Mouse (Mus musculus) liver, postnatal 0 days (tissue): Measurements from ENCODE around the gene Hist1h2bb. TPM values are rescaled to one million over a fixed set of nuclear protein-coding genes. Genes with fewer than 3 reads are reported as not detected.
A peak's percentile ranks its signal among the peaks of the same experiment; 100 is the strongest.

ENCODE experiments used
- ATAC-seq: fragments of 200-750 bp; cut with Nextera tagmentation; 2 replicates; pipeline ENCODE4 v1.8.0; 2017; ENCODE audit warnings: mild to moderate bottlenecking, moderate library complexity
- DNase-seq: peaks from one replicate; pipeline ENCODE4 v3.0.0-alpha.2; 2016
- H3K27ac ChIP-seq: fragments of 300-500 bp; sonication (generic); 2 replicates; pipeline ENCODE4 v1.5.1; 2014; ENCODE audit warnings: antibody characterized with exemption, moderate library complexity, mild to moderate bottlenecking, low read depth
- H3K27me3 ChIP-seq: fragments of 300-500 bp; sonication (generic); 2 replicates; pipeline ENCODE4 v1.6.1; 2014; ENCODE audit warnings: low read length, control low read depth, mixed read lengths; ENCODE audit not compliant: insufficient read depth
- H3K36me3 ChIP-seq: fragments of 300-500 bp; sonication (generic); replicated peaks from 2 replicates; pipeline ENCODE4 v1.6.1; 2014; ENCODE audit warnings: mild to moderate bottlenecking, control low read depth, low read length, moderate library complexity, mixed read lengths; ENCODE audit not compliant: insufficient read depth
- H3K4me1 ChIP-seq: fragments of 300-500 bp; sonication (generic); 2 replicates; pipeline ENCODE4 v1.6.1; 2014; ENCODE audit warnings: antibody characterized with exemption, mild to moderate bottlenecking, control low read depth; ENCODE audit not compliant: insufficient read depth
- H3K4me2 ChIP-seq: fragments of 300-500 bp; sonication (generic); 2 replicates; pipeline ENCODE4 v1.6.1; 2014; ENCODE audit warnings: low read depth, mild to moderate bottlenecking, low read length, moderate library complexity, mixed read lengths
- H3K4me3 ChIP-seq: fragments of 300-500 bp; sonication (generic); 2 replicates; pipeline ENCODE4 v1.5.1; 2014; ENCODE audit warnings: low read depth, low read length
- H3K9ac ChIP-seq: fragments of 300-500 bp; sonication (generic); replicated peaks from 2 replicates; pipeline ENCODE4 v1.6.1; 2014; ENCODE audit warnings: mild to moderate bottlenecking, moderate library complexity
- H3K9me3 ChIP-seq: fragments of 300-500 bp; sonication (generic); 2 replicates; pipeline ENCODE4 v1.6.1; 2016; ENCODE audit warnings: mild to moderate bottlenecking, control low read depth, low read length, mixed read lengths
- CTCF ChIP-seq: sonication (generic); IDR thresholded peaks from 2 replicates; pipeline ENCODE4 v1.5.1; 2016; ENCODE audit warnings: antibody characterized with exemption, low read depth
- EP300 ChIP-seq: IDR thresholded peaks from 2 replicates; pipeline ENCODE4 v1.6.1; 2016; ENCODE audit warnings: antibody characterized with exemption, low read depth, mild to moderate bottlenecking
- WGBS: fragments of 180-500 bp; shearing (Covaris S2); extraction: QIAGEN DNeasy Blood & Tissue Kit; methylation state at CpG from one replicate; pipeline ENCODE4 v1.1.7; 2014; ENCODE audit not compliant: insufficient replicate concordance; 5-methylcytosine and 5-hydroxymethylcytosine counted together
- polyA plus RNA-seq: library from polyadenylated mRNA; unstranded; fragments of >200 nt; fragmentation: Nextera tagmentation; extraction: Ambion mirVana; gene quantifications from 2 replicates; pipeline ENCODE4 v1.2.1, GENCODE M21; 2015

Gene Hist1h2bb
- polyA plus RNA-seq, 1 experiment from 2014 or later = 2.7 TPM

DNA sequence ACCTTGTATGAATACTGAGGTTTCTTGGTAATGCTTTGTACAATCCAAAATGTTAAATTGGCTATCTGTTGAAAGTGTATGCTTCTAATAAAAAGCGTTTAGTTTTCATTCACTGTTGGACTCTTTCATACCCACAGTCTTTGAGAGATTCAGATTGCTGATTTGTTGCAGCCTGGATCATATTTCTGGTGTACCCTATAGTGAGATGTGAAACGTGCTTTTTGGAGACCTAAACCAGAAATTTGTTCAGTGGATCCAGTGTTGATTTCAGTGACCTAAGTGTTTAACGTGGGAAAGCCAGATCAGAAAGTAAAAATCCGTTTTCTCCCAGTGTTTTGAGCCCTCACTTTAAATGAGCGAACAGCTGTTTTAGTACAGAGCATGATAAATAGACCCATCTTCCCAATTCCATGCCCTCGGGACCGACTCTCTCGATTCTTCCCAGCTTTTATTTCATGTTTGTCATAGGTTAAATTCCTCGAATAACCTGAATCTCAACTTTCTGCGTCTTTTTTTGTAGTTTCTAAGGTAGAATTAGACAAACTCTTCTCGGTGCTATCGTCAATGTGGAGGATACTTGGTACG, 6.2 kb upstream of the Hist1h2bb start:
- WGBS = 26% methylated on average over 13 of the region's 13 CpGs
- Histone ChIP-seq H3K27ac (peak overlapping the region; percentile 100), H3K27me3 (no peaks in the 10 kb centered on the region), H3K4me3 (peak overlapping the region; percentile 72), H3K4me2 (peak overlapping the region; percentile 86), H3K4me1 (peaks cover 5% of the 10 kb centered on the region; the same call in 1 of the 2 replicates), H3K9ac (peak overlapping the region; percentile 99), H3K36me3 (no peaks in the 10 kb centered on the region), H3K9me3 (no peaks in the 10 kb centered on the region)
- TF ChIP-seq EP300 = no peak
- TF ChIP-seq CTCF = no peak
- no peak for DNase-seq
- ATAC-seq = peak; percentile 2

DNA sequence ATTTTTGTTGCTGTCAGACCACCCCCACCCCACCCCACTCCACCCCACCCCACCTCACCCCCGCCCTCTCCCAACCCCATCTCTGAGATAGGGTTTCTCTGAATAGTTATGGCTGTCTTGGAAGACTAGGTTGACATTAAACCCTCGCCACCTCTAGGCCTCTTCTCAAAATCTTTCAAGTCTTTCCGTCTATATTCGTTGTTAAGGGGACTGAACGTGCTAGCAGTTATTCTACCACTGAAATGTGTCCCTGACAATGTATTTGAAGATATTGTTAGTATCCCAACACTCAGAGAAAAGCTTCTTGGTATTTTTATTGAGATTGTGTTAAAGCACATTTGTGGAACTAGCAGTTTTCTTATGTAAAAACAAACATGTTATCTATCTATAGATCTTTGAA, 5.6 kb upstream of the Hist1h2bb start:
- H3K27ac ChIP-seq = peak overlapping the region; percentile 100
- H3K4me1 ChIP-seq = peaks cover 5% of the 10 kb centered on the region; the same call in 1 of the 2 replicates
- peak overlapping the region; percentile 86 for H3K4me2 ChIP-seq
- no peaks in the 10 kb centered on the region for H3K27me3 ChIP-seq
- H3K36me3 ChIP-seq = no peaks in the 10 kb centered on the region
- no peaks in the 10 kb centered on the region for H3K9me3 ChIP-seq
- DNase-seq = no peak
- ATAC-seq = no peak
- WGBS = 49% methylated on average over 5 of the region's 5 CpGs
- TF ChIP-seq CTCF = no peak
- no peak for TF ChIP-seq EP300
- peak overlapping the region; percentile 72 for H3K4me3 ChIP-seq
- peak overlapping the region; percentile 99 for H3K9ac ChIP-seq

DNA sequence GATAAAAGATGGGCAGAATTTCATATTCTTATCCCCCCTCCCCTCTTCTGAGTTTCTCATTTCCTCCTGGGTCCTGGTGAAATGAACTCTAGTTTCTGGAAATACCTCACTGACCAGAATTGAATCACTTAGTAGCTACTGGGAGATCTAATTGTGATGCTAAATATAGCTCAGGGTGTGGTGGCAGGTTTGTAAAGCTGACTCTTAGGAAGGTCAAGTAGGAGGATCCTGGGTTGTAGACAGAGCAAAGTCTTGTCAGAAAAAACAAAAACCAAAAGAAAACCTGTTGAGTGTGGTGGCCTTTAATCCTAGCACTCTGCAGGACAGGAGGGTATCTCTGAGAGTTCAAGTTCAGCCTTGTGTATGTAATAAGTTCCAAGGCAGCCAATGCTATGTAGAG, 4.5 kb upstream of the Hist1h2bb start:
- Histone ChIP-seq H3K36me3 (no peaks in the 10 kb centered on the region), H3K27ac (peak overlapping the region; percentile 36), H3K27me3 (no peaks in the 10 kb centered on the region), H3K9me3 (no peaks in the 10 kb centered on the region), H3K4me3 (peak overlapping the region; percentile 1; the same call in 1 of the 2 replicates), H3K4me2 (peak overlapping the region; percentile 52), H3K9ac (no peak overlapping the region; the same call in 1 of the 2 replicates), H3K4me1 (peaks cover 5% of the 10 kb centered on the region; the same call in 1 of the 2 replicates)
- TF ChIP-seq EP300 (no peak), CTCF (no peak)
- ATAC-seq (no peak), DNase-seq (no peak)

DNA sequence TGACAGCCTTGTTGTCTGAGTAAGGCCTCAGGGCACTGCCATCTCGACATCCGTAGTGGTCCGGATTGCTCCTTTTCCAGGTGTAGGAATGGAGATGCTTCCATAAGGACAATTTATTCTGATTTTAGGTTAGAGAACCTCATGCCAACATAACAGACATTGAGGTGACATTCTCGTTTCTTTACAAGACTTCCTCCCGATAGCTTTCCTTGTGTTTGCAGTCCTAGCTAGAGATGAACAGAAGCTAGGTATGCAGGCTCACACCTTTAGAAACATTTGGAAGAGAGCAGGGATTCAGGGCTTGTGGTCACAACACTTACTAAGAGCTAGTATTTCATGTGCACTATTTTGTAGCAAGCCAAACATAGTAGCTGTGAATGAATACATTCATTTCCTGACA, 3.3 kb upstream of the Hist1h2bb start:
- WGBS = 85% methylated on average over 5 of the region's 5 CpGs
- no peak for DNase-seq
- peak overlapping the region; percentile 66 for H3K27ac ChIP-seq
- no peak for ATAC-seq
- H3K4me1 ChIP-seq = peaks cover 5% of the 10 kb centered on the region
- no peak overlapping the region for H3K9ac ChIP-seq
- no peaks in the 10 kb centered on the region for H3K9me3 ChIP-seq
- peak overlapping the region; percentile 13; the same call in 1 of the 2 replicates for H3K4me3 ChIP-seq
- peak overlapping the region; percentile 46; the same call in 1 of the 2 replicates for H3K4me2 ChIP-seq
- no peaks in the 10 kb centered on the region for H3K36me3 ChIP-seq
- no peaks in the 10 kb centered on the region for H3K27me3 ChIP-seq
- TF ChIP-seq EP300 (no peak), CTCF (no peak)

DNA sequence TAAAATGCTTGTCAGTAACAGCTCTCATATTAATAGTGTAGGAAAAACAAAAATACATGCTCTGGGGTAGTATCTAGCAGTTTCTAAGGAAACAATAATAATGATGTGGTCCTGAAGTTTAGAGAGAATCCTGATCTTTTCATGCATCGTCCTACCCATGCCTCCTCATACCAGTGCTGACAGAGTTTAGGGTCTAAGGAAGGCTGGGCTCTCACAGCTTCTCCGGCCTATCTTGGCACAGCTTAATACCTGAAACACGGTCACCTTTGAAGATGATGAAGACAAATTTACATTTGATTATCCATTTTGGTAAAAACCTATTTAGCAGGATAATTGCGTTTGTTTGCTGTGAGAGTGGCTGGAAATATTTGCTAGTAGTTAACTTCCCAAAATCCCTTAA, 2.6 kb upstream of the Hist1h2bb start:
- DNase-seq (no peak), ATAC-seq (no peak)
- TF ChIP-seq CTCF (no peak), EP300 (no peak)
- Histone ChIP-seq H3K9ac (peak overlapping the region; percentile 53), H3K4me3 (peak overlapping the region; percentile 51), H3K27me3 (no peaks in the 10 kb centered on the region), H3K9me3 (no peaks in the 10 kb centered on the region), H3K4me2 (peak overlapping the region; percentile 65), H3K27ac (peak overlapping the region; percentile 99), H3K4me1 (peaks cover 10% of the 10 kb centered on the region), H3K36me3 (no peaks in the 10 kb centered on the region)
- WGBS = 56% methylated on average over 4 of the region's 4 CpGs

DNA sequence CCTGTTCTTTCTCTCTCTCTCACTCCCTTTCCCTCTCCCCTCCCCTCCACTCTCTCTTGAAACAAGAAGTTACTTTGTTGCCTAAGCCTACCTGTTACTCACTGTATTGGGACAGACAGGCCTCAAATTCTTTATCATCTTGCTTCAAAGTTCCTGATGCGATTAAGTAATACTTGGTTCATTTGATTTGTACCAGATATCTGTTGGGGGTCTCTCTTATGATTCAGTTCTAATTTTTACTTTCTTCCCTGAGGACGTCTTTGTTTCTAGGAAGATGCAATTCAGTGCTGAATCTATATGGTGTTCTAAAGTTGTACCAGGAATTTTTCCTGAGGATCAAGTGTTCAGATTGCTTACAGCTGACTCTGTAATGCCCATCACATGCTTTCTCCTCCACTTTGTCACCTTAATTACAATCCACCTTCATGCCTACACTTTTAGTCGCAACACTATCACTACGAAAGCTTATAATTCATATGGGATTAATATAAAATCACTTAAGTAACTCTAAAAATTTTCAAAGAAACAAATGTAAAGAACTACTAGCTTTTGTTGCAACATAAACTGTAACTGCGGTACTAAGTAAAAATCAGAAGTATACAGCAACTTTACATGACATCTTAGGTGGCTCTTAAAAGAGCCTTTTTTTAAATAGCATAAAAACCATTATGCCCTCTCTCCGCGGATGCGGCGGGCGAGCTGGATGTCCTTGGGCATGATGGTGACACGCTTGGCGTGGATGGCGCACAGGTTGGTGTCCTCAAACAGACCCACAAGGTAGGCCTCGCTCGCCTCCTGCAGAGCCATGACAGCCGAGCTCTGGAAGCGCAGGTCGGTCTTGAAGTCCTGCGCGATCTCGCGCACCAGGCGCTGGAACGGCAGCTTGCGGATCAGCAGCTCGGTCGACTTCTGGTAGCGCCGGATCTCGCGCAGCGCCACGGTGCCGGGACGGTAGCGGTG, 1.8 kb upstream of the Hist1h2bb start:
- no peaks in the 10 kb centered on the region for H3K36me3 ChIP-seq
- no peak for ATAC-seq
- no peaks in the 10 kb centered on the region for H3K27me3 ChIP-seq
- peak overlapping the region; percentile 99 for H3K27ac ChIP-seq
- 3% methylated on average over 13 of the region's 36 CpGs for WGBS
- H3K4me3 ChIP-seq = peak overlapping the region; percentile 51
- peaks cover 10% of the 10 kb centered on the region for H3K4me1 ChIP-seq
- DNase-seq = no peak
- H3K9ac ChIP-seq = peak overlapping the region; percentile 53
- no peaks in the 10 kb centered on the region for H3K9me3 ChIP-seq
- TF ChIP-seq EP300 (peak; percentile 10; the same call in 1 of the 2 replicates), CTCF (no peak)
- H3K4me2 ChIP-seq = peak overlapping the region; percentile 65
